Mouse (Mus musculus): ENCODE data around the gene Ryr1. TPM values are rescaled to one million over a fixed set of nuclear protein-coding genes. Genes with fewer than 3 reads are reported as not detected.

Gene Ryr1
- polyA plus RNA-seq, 1 experiment from 2014 or later = 5.0 TPM

DNA sequence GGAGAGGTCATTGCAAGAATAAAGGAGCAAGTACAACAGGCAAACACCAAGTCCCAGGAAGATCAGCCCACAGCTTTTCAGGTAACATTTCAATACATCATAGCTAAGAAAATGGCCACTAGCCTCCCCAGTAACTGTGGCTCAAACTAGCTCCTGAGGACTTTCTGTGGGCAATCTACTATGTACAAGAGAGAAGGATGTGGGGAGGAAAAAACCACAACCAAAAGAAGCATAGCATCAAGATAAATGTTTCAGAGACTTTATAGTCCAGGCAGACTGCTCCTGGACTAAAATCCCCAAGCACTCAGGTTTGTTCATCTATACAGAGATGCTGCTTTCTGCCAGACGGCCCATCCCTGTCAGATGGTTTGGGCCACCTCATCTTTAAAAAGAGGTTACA, 168.7 kb downstream of the Ryr1 start:
- no peaks in the 10 kb centered on the region for H3K27me3 ChIP-seq (replicated peaks; ENCODE audit: control insufficient read depth, insufficient read depth, low read length)
- H3K4me2 ChIP-seq (ENCODE audit: low read length) = no peak overlapping the region
- no peaks in the 10 kb centered on the region for H3K9me3 ChIP-seq (replicated peaks; ENCODE audit: control insufficient read depth, low read length)
- DNase-seq (ENCODE audit: low spot score) (no peak), ATAC-seq (no peak)
- H3K9ac ChIP-seq (ENCODE audit: low read length) = no peak overlapping the region
- H3K27ac ChIP-seq (ENCODE audit: low read depth, low read length) = no peak overlapping the region
- 92% methylated on average over 1 of the region's 1 CpGs for WGBS
- H3K4me1 ChIP-seq (ENCODE audit: control insufficient read depth, insufficient read depth, low read length) = peaks cover 52% of the 10 kb centered on the region
- no peak overlapping the region for H3K4me3 ChIP-seq (ENCODE audit: low read depth, low read length)
- H3K36me3 ChIP-seq (ENCODE audit: control insufficient read depth, insufficient read depth, low read length) = no peaks in the 10 kb centered on the region

- peaks cover 3% of the 10 kb centered on the region; the same call in 1 of the 2 replicates for H3K36me3 ChIP-seq (ENCODE audit: control insufficient read depth, insufficient read depth, low read length)
- no peak overlapping the region for H3K4me3 ChIP-seq (ENCODE audit: low read depth, low read length)
- no peaks in the 10 kb centered on the region for H3K27me3 ChIP-seq (replicated peaks; ENCODE audit: control insufficient read depth, insufficient read depth, low read length)
- peaks cover 44% of the 10 kb centered on the region for H3K4me1 ChIP-seq (ENCODE audit: control insufficient read depth, insufficient read depth, low read length)
- DNase-seq (ENCODE audit: low spot score) = peak; percentile 58
- no peak overlapping the region for H3K27ac ChIP-seq (ENCODE audit: low read depth, low read length)
- H3K4me2 ChIP-seq (ENCODE audit: low read length) = no peak overlapping the region
- H3K9me3 ChIP-seq (replicated peaks; ENCODE audit: control insufficient read depth, low read length) = no peaks in the 10 kb centered on the region
- H3K9ac ChIP-seq (ENCODE audit: low read length) = no peak overlapping the region
- no peak for ATAC-seq
- WGBS = 43% methylated on average over 5 of the region's 5 CpGs
These were observed 169.6 kb downstream of the Ryr1 start for GRCm38 (mm10) chr7:28955295-28955897.

GRCm38 (mm10) chr7:28954773-28955172, 170.2 kb downstream of the Ryr1 start:
- H3K36me3 ChIP-seq (ENCODE audit: control insufficient read depth, insufficient read depth, low read length) = peaks cover 4% of the 10 kb centered on the region; the same call in 1 of the 2 replicates
- no peak for ATAC-seq
- H3K4me2 ChIP-seq (ENCODE audit: low read length) = no peak overlapping the region
- peaks cover 37% of the 10 kb centered on the region for H3K4me1 ChIP-seq (ENCODE audit: control insufficient read depth, insufficient read depth, low read length)
- WGBS = 80% methylated on average over 4 of the region's 4 CpGs
- no peak overlapping the region for H3K9ac ChIP-seq (ENCODE audit: low read length)
- no peaks in the 10 kb centered on the region for H3K9me3 ChIP-seq (replicated peaks; ENCODE audit: control insufficient read depth, low read length)
- no peaks in the 10 kb centered on the region for H3K27me3 ChIP-seq (replicated peaks; ENCODE audit: control insufficient read depth, insufficient read depth, low read length)
- no peak overlapping the region for H3K4me3 ChIP-seq (ENCODE audit: low read depth, low read length)
- H3K27ac ChIP-seq (ENCODE audit: low read depth, low read length) = no peak overlapping the region
- no peak for DNase-seq (ENCODE audit: low spot score)

GRCm38 (mm10) chr7:28953476-28954376, 171.3 kb downstream of the Ryr1 start:
- Histone ChIP-seq H3K9ac (ENCODE audit: low read length) (no peak overlapping the region), H3K4me2 (ENCODE audit: low read length) (no peak overlapping the region), H3K36me3 (ENCODE audit: control insufficient read depth, insufficient read depth, low read length) (peaks cover 9% of the 10 kb centered on the region; the same call in 1 of the 2 replicates), H3K9me3 (replicated peaks; ENCODE audit: control insufficient read depth, low read length) (no peaks in the 10 kb centered on the region), H3K4me1 (ENCODE audit: control insufficient read depth, insufficient read depth, low read length) (peaks cover 27% of the 10 kb centered on the region), H3K27ac (ENCODE audit: low read depth, low read length) (peak overlapping the region; percentile 52; the same call in 1 of the 2 replicates), H3K27me3 (replicated peaks; ENCODE audit: control insufficient read depth, insufficient read depth, low read length) (no peaks in the 10 kb centered on the region), H3K4me3 (ENCODE audit: low read depth, low read length) (no peak overlapping the region)
- ATAC-seq (peak; percentile 92), DNase-seq (ENCODE audit: low spot score) (peak; percentile 87)
- 13% methylated on average over 2 of the region's 2 CpGs for WGBS

MicroRNAs within 50 kb of the gene (microRNA counts, 519-probe panel; counts per million panel counts)
- microRNA mmu-miR-1963 = not detected

Small RNAs within 50 kb of the gene (microRNA-seq; reads per million reads assigned to microRNA genes)
- gene Gm44408 = not detected
- not detected for gene Mir1963

Other genes starting within 250 kb of the Ryr1 start
- 0.11 and 0.38 TPM in 2 replicates for gene Capn12, start 243.8 kb downstream of the Ryr1 start, polyA plus RNA-seq (2014; fragmentation: Nextera tagmentation; extraction: Ambion mirVana)
- gene Actn4, start 162.8 kb downstream of the Ryr1 start, polyA plus RNA-seq (2014; fragmentation: Nextera tagmentation; extraction: Ambion mirVana) = 101 and 128 TPM in 2 replicates
- gene Eif3k, start 143.3 kb downstream of the Ryr1 start, polyA plus RNA-seq (2014; fragmentation: Nextera tagmentation; extraction: Ambion mirVana) = 345 and 412 TPM in 2 replicates
- gene Map4k1, start 143.1 kb downstream of the Ryr1 start, polyA plus RNA-seq (2014; fragmentation: Nextera tagmentation; extraction: Ambion mirVana) = 6.1 and 6.9 TPM in 2 replicates
- gene Rasgrp4, start 9.7 kb upstream of the Ryr1 start, polyA plus RNA-seq (2014; fragmentation: Nextera tagmentation; extraction: Ambion mirVana) = 0.47 and 0.99 TPM in 2 replicates
- gene Fam98c, start 31.1 kb upstream of the Ryr1 start, polyA plus RNA-seq (2014; fragmentation: Nextera tagmentation; extraction: Ambion mirVana) = 17.3 and 18.0 TPM in 2 replicates
- 0.14 and 0.36 TPM in 2 replicates for gene Ggn, start 45.0 kb upstream of the Ryr1 start, polyA plus RNA-seq (2014; fragmentation: Nextera tagmentation; extraction: Ambion mirVana)
- gene Spred3, start 45.2 kb upstream of the Ryr1 start, polyA plus RNA-seq (2014; fragmentation: Nextera tagmentation; extraction: Ambion mirVana) = 4.4 and 5.5 TPM in 2 replicates
- 337 and 364 TPM in 2 replicates for gene Psmd8, start 55.5 kb upstream of the Ryr1 start, polyA plus RNA-seq (2014; fragmentation: Nextera tagmentation; extraction: Ambion mirVana)
- 0.85 and 1.6 TPM in 2 replicates for gene Catsperg1, start 88.9 kb upstream of the Ryr1 start, polyA plus RNA-seq (2014; fragmentation: Nextera tagmentation; extraction: Ambion mirVana)
- gene Kcnk6, start 107.3 kb upstream of the Ryr1 start, polyA plus RNA-seq (2014; fragmentation: Nextera tagmentation; extraction: Ambion mirVana) = 0.22 and 0.46 TPM in 2 replicates
- gene Yif1b, start 113.2 kb upstream of the Ryr1 start, polyA plus RNA-seq (2014; fragmentation: Nextera tagmentation; extraction: Ambion mirVana) = 88.2 and 96.2 TPM in 2 replicates
- gene 2200002D01Rik, start 123.3 kb upstream of the Ryr1 start, polyA plus RNA-seq (2014; fragmentation: Nextera tagmentation; extraction: Ambion mirVana) = 0.37 and 1.2 TPM in 2 replicates
- 46.6 and 51.3 TPM in 2 replicates for gene Spint2, start 156.7 kb upstream of the Ryr1 start, polyA plus RNA-seq (2014; fragmentation: Nextera tagmentation; extraction: Ambion mirVana)
- gene Ppp1r14a, start 164.1 kb upstream of the Ryr1 start, polyA plus RNA-seq (2014; fragmentation: Nextera tagmentation; extraction: Ambion mirVana) = 5.7 and 9.8 TPM in 2 replicates
- gene Dpf1, start 178.8 kb upstream of the Ryr1 start, polyA plus RNA-seq (2014; fragmentation: Nextera tagmentation; extraction: Ambion mirVana) = 167 and 205 TPM in 2 replicates